Mouse (Mus musculus) CH12.LX (cell line): ENCODE measurements around the gene Trappc3.

Experiments
- BHLHE40 ChIP-seq: IDR thresholded peaks from 2 replicates; pipeline ENCODE4 v1.6.1; 2011; ENCODE audit warnings: mild to moderate bottlenecking, low read depth, low read length, improper control_type of control experiment
- CTCF ChIP-seq, 2 experiments: IDR thresholded peaks in 1 of 2; conservative IDR thresholded peaks in 1 of 2; 2 replicates each; pipeline ENCODE4 v1.5.1; 2011 to 2012; ENCODE audit warnings: low read depth in 2 of 2, low read length in 2 of 2, improper control_type of control experiment in 1 of 2, inconsistent platforms in 1 of 2, mild to moderate bottlenecking in 1 of 2, moderate library complexity in 1 of 2
- EP300 ChIP-seq: IDR thresholded peaks from 2 replicates; pipeline ENCODE4 v1.6.1; 2011; ENCODE audit warnings: low read length, improper control_type of control experiment
- HCFC1 ChIP-seq: IDR thresholded peaks from 2 replicates; pipeline ENCODE4 v1.6.1; 2012; ENCODE audit warnings: low read depth, mild to moderate bottlenecking, inconsistent platforms, low read length, improper control_type of control experiment
- POLR2A ChIP-seq: IDR thresholded peaks from 2 replicates; pipeline ENCODE4 v1.6.1; 2011; ENCODE audit warnings: low read depth, mild to moderate bottlenecking, improper control_type of control experiment, low read length
- POLR2AphosphoS2 ChIP-seq: IDR thresholded peaks from 2 replicates; pipeline ENCODE4 v1.6.1; 2011; ENCODE audit warnings: low read depth, low read length, improper control_type of control experiment
- SIN3A ChIP-seq: IDR thresholded peaks from 2 replicates; pipeline ENCODE4 v1.6.1; 2012; ENCODE audit warnings: low read length, improper control_type of control experiment, inconsistent platforms
- TCF12 ChIP-seq: IDR thresholded peaks from 2 replicates; pipeline ENCODE4 v1.6.1; 2014; ENCODE audit warnings: low read depth, mild to moderate bottlenecking, inconsistent platforms, low read length, improper control_type of control experiment
- UBTF ChIP-seq: IDR thresholded peaks from 2 replicates; pipeline ENCODE4 v1.6.1; 2012; ENCODE audit warnings: low read depth, mild to moderate bottlenecking, inconsistent platforms, low read length, improper control_type of control experiment, moderate library complexity
- USF1 ChIP-seq: IDR thresholded peaks from 2 replicates; pipeline ENCODE4 v1.6.1; 2014; ENCODE audit warnings: low read depth, mild to moderate bottlenecking, inconsistent platforms, low read length, improper control_type of control experiment
- ZKSCAN1 ChIP-seq: IDR thresholded peaks from 2 replicates; pipeline ENCODE4 v1.6.1; 2012; ENCODE audit warnings: low read depth, inconsistent platforms, low read length, improper control_type of control experiment, borderline replicate concordance
- ZMIZ1 ChIP-seq: IDR thresholded peaks from 2 replicates; pipeline ENCODE4 v1.6.1; 2012; ENCODE audit warnings: low read depth, mild to moderate bottlenecking, inconsistent platforms, low read length, improper control_type of control experiment
- ZNF384 ChIP-seq: IDR thresholded peaks from 2 replicates; pipeline ENCODE4 v1.6.1; 2012; ENCODE audit warnings: low read depth, low read length, improper control_type of control experiment, inconsistent platforms

GRCm38 (mm10) chr4:126228144-126228543, 34.0 kb upstream of the Trappc3 start:
- no peak for TF ChIP-seq POLR2A
- TF ChIP-seq EP300: no peak
- TF ChIP-seq CTCF (conservative IDR thresholded peaks at IDR 0.05 in 1 of 2, IDR thresholded peaks at IDR 0.05 in 1 of 2; ENCODE audit: low read depth in 2 of 2, low read length in 2 of 2): no peak
- TF ChIP-seq USF1: no peak
- no peak for TF ChIP-seq ZNF384
- no peak for TF ChIP-seq BHLHE40
- TF ChIP-seq ZKSCAN1: no peak
- no peak for TF ChIP-seq ZMIZ1
- no peak for TF ChIP-seq POLR2AphosphoS2
- no peak for TF ChIP-seq TCF12
- TF ChIP-seq HCFC1: no peak
- no peak for TF ChIP-seq SIN3A
- TF ChIP-seq UBTF: no peak
